Mouse (Mus musculus): ENCODE measurements around the gene Rsph6a. TPM values are rescaled to one million over a fixed set of nuclear protein-coding genes. Genes with fewer than 3 reads are reported as not detected.

Gene Rsph6a
- total and polyA plus RNA-seq, 2 experiments from 2014 or later = 0.19 to 0.23 TPM

GRCm38 (mm10) chr7:19024096-19024506, 30.4 kb upstream of the Rsph6a start, which contains the start of gene Sympk:
Gene Sympk (plus strand): TSS chr7:19024377.
- Histone ChIP-seq H3K9ac (peak within 1 kb of the TSS; percentile 84), H3K36me3 (ENCODE audit: insufficient read depth) (peaks cover 5% of the 10 kb centered on the region), H3K27me3 (ENCODE audit: insufficient read depth, low read length) (peaks cover 27% of the 10 kb centered on the region), H3K9me3 (ENCODE audit: low read length) (no peaks in the 10 kb centered on the region), H3K4me1 (ENCODE audit: insufficient read depth) (peaks cover 3% of the 10 kb centered on the region; the same call in 1 of the 2 replicates), H3K4me2 (ENCODE audit: low read depth) (peak within 1 kb of the TSS; percentile 84), H3K4me3 (ENCODE audit: low read depth, low read length) (peak within 1 kb of the TSS; percentile 89), H3K27ac (ENCODE audit: low read depth, low read length) (peak within 1 kb of the TSS; percentile 69)
- WGBS = under 1% methylated on average over 50 of the region's 50 CpGs
- TF ChIP-seq CTCF (IDR thresholded peaks at IDR 0.05; ENCODE audit: low read depth) = no peak
- DNase-seq = peak; percentile 99
- peak; percentile 97 for ATAC-seq

- H3K4me3 ChIP-seq (ENCODE audit: low read depth, low read length) = peak overlapping the region; percentile 89
- no peaks in the 10 kb centered on the region for H3K9me3 ChIP-seq (ENCODE audit: low read length)
- ATAC-seq = peak; percentile 35
- H3K4me2 ChIP-seq (ENCODE audit: low read depth) = peak overlapping the region; percentile 84
- peak; percentile 41 for DNase-seq
- H3K27me3 ChIP-seq (ENCODE audit: insufficient read depth, low read length) = peaks cover 27% of the 10 kb centered on the region
- peak overlapping the region; percentile 84 for H3K9ac ChIP-seq
- H3K4me1 ChIP-seq (ENCODE audit: insufficient read depth) = peaks cover 3% of the 10 kb centered on the region; the same call in 1 of the 2 replicates
- 1% methylated on average over 35 of the region's 36 CpGs for WGBS
- TF ChIP-seq CTCF (IDR thresholded peaks at IDR 0.05; ENCODE audit: low read depth) = no peak
- peak overlapping the region; percentile 69 for H3K27ac ChIP-seq (ENCODE audit: low read depth, low read length)
- peaks cover 11% of the 10 kb centered on the region for H3K36me3 ChIP-seq (ENCODE audit: insufficient read depth)
Measured at GRCm38 (mm10) chr7:19024581-19025255, 29.8 kb upstream of the Rsph6a start.

GRCm38 (mm10) chr7:19028067-19028466, 26.4 kb upstream of the Rsph6a start:
- Histone ChIP-seq H3K9ac (no peak overlapping the region), H3K27me3 (ENCODE audit: insufficient read depth, low read length) (peaks cover 7% of the 10 kb centered on the region), H3K9me3 (ENCODE audit: low read length) (no peaks in the 10 kb centered on the region), H3K4me2 (ENCODE audit: low read depth) (no peak overlapping the region), H3K27ac (ENCODE audit: low read depth, low read length) (no peak overlapping the region), H3K36me3 (ENCODE audit: insufficient read depth) (peaks cover 41% of the 10 kb centered on the region), H3K4me1 (ENCODE audit: insufficient read depth) (peaks cover 3% of the 10 kb centered on the region; the same call in 1 of the 2 replicates), H3K4me3 (ENCODE audit: low read depth, low read length) (no peak overlapping the region)
- DNase-seq = no peak
- ATAC-seq = no peak
- TF ChIP-seq CTCF (IDR thresholded peaks at IDR 0.05; ENCODE audit: low read depth) = no peak

- ATAC-seq (peak; percentile 52), DNase-seq (peak; percentile 45)
- peak; percentile 73 for TF ChIP-seq CTCF (IDR thresholded peaks at IDR 0.05; ENCODE audit: low read depth)
- H3K36me3 ChIP-seq (ENCODE audit: insufficient read depth) = peaks cover 49% of the 10 kb centered on the region
- H3K4me1 ChIP-seq (ENCODE audit: insufficient read depth) = peaks cover 3% of the 10 kb centered on the region; the same call in 1 of the 2 replicates
- no peak overlapping the region for H3K9ac ChIP-seq
- H3K4me2 ChIP-seq (ENCODE audit: low read depth) = no peak overlapping the region
- no peak overlapping the region for H3K27ac ChIP-seq (ENCODE audit: low read depth, low read length)
- WGBS = 54% methylated on average over 6 of the region's 6 CpGs
- no peaks in the 10 kb centered on the region for H3K27me3 ChIP-seq (ENCODE audit: insufficient read depth, low read length)
- H3K9me3 ChIP-seq (ENCODE audit: low read length) = no peaks in the 10 kb centered on the region
- H3K4me3 ChIP-seq (ENCODE audit: low read depth, low read length) = no peak overlapping the region
Measured at GRCm38 (mm10) chr7:19029084-19029653, 25.3 kb upstream of the Rsph6a start.

GRCm38 (mm10) chr7:19031641-19032040, 22.8 kb upstream of the Rsph6a start:
- Histone ChIP-seq H3K36me3 (ENCODE audit: insufficient read depth) (peaks cover 73% of the 10 kb centered on the region), H3K9ac (no peak overlapping the region), H3K27me3 (ENCODE audit: insufficient read depth, low read length) (no peaks in the 10 kb centered on the region), H3K4me1 (ENCODE audit: insufficient read depth) (no peaks in the 10 kb centered on the region), H3K4me2 (ENCODE audit: low read depth) (no peak overlapping the region), H3K27ac (ENCODE audit: low read depth, low read length) (no peak overlapping the region), H3K9me3 (ENCODE audit: low read length) (no peaks in the 10 kb centered on the region), H3K4me3 (ENCODE audit: low read depth, low read length) (no peak overlapping the region)
- no peak for ATAC-seq
- TF ChIP-seq CTCF (IDR thresholded peaks at IDR 0.05; ENCODE audit: low read depth) = no peak
- no peak for DNase-seq
- 74% methylated on average over 4 of the region's 4 CpGs for WGBS

GRCm38 (mm10) chr7:19044616-19045015, 9.9 kb upstream of the Rsph6a start:
- no peaks in the 10 kb centered on the region for H3K9me3 ChIP-seq (ENCODE audit: low read length)
- peaks cover 99% of the 10 kb centered on the region for H3K36me3 ChIP-seq (ENCODE audit: insufficient read depth)
- no peak overlapping the region for H3K4me3 ChIP-seq (ENCODE audit: low read depth, low read length)
- H3K4me1 ChIP-seq (ENCODE audit: insufficient read depth) = no peaks in the 10 kb centered on the region
- no peaks in the 10 kb centered on the region for H3K27me3 ChIP-seq (ENCODE audit: insufficient read depth, low read length)
- 98% methylated on average over 6 of the region's 6 CpGs for WGBS
- H3K27ac ChIP-seq (ENCODE audit: low read depth, low read length) = no peak overlapping the region
- ATAC-seq = no peak
- DNase-seq = no peak
- H3K9ac ChIP-seq = no peak overlapping the region
- H3K4me2 ChIP-seq (ENCODE audit: low read depth) = no peak overlapping the region
- no peak for TF ChIP-seq CTCF (IDR thresholded peaks at IDR 0.05; ENCODE audit: low read depth)

Data from forebrain, postnatal 0 days (tissue).